Mouse (Mus musculus) hindbrain, embryonic 16.5 days (tissue): Measurements from ENCODE around the gene Ankrd55. TPM values are rescaled to one million over a fixed set of nuclear protein-coding genes. Genes with fewer than 3 reads are reported as not detected.

ENCODE experiments used
- ATAC-seq: fragments of 200-750 bp; cut with Nextera tagmentation; 2 replicates; pipeline ENCODE4 v1.8.0; 2017; ENCODE audit warnings: moderate TSS enrichment, moderate library complexity
- H3K27ac ChIP-seq: fragments of 300-500 bp; sonication (generic); 2 replicates; pipeline ENCODE4 v1.5.1; 2014; ENCODE audit warnings: low read depth, mild to moderate bottlenecking, control low read depth, low read length, moderate library complexity
- H3K27me3 ChIP-seq: fragments of 300-500 bp; sonication (generic); replicated peaks from 2 replicates; pipeline ENCODE4 v1.6.1; 2014; ENCODE audit warnings: low read length; ENCODE audit not compliant: control insufficient read depth, insufficient read depth
- H3K36me3 ChIP-seq: fragments of 300-500 bp; sonication (generic); 2 replicates; pipeline ENCODE4 v1.6.1; 2014; ENCODE audit warnings: mild to moderate bottlenecking, low read length, moderate library complexity, mixed read lengths; ENCODE audit not compliant: control insufficient read depth, insufficient read depth
- H3K4me1 ChIP-seq: fragments of 300-500 bp; sonication (generic); 2 replicates; pipeline ENCODE4 v1.6.1; 2014; ENCODE audit warnings: low read depth, low read length; ENCODE audit not compliant: control insufficient read depth, insufficient read depth
- H3K4me2 ChIP-seq: fragments of 300-500 bp; sonication (generic); 2 replicates; pipeline ENCODE4 v1.6.1; 2014; ENCODE audit warnings: mild to moderate bottlenecking, low read length, control low read depth, moderate library complexity
- H3K4me3 ChIP-seq: fragments of 300-500 bp; sonication (generic); 2 replicates; pipeline ENCODE4 v1.5.1; 2014; ENCODE audit warnings: mild to moderate bottlenecking, low read length, control low read depth, moderate library complexity
- H3K9ac ChIP-seq: fragments of 300-500 bp; sonication (generic); 2 replicates; pipeline ENCODE4 v1.6.1; 2014; ENCODE audit warnings: low read depth, mild to moderate bottlenecking, control low read depth, low read length, moderate library complexity
- H3K9me3 ChIP-seq: fragments of 300-500 bp; sonication (generic); 2 replicates; pipeline ENCODE4 v1.6.1; 2014; ENCODE audit warnings: mild to moderate bottlenecking, low read length, moderate library complexity; ENCODE audit not compliant: control insufficient read depth
- WGBS: fragments of 180-500 bp; shearing (Covaris S2); extraction: QIAGEN DNeasy Blood & Tissue Kit; methylation state at CpG from one replicate; pipeline ENCODE4 v1.1.7; 2014; 5-methylcytosine and 5-hydroxymethylcytosine counted together
- polyA plus RNA-seq: library from polyadenylated mRNA; unstranded; fragments of >200 nt; fragmentation: Nextera tagmentation; extraction: Ambion mirVana; gene quantifications from 2 replicates; pipeline ENCODE4 v1.2.1, GENCODE M21; 2015

The Ankrd55 gene
- polyA plus RNA-seq: 9.9 and 12.6 TPM in 2 replicates

DNA sequence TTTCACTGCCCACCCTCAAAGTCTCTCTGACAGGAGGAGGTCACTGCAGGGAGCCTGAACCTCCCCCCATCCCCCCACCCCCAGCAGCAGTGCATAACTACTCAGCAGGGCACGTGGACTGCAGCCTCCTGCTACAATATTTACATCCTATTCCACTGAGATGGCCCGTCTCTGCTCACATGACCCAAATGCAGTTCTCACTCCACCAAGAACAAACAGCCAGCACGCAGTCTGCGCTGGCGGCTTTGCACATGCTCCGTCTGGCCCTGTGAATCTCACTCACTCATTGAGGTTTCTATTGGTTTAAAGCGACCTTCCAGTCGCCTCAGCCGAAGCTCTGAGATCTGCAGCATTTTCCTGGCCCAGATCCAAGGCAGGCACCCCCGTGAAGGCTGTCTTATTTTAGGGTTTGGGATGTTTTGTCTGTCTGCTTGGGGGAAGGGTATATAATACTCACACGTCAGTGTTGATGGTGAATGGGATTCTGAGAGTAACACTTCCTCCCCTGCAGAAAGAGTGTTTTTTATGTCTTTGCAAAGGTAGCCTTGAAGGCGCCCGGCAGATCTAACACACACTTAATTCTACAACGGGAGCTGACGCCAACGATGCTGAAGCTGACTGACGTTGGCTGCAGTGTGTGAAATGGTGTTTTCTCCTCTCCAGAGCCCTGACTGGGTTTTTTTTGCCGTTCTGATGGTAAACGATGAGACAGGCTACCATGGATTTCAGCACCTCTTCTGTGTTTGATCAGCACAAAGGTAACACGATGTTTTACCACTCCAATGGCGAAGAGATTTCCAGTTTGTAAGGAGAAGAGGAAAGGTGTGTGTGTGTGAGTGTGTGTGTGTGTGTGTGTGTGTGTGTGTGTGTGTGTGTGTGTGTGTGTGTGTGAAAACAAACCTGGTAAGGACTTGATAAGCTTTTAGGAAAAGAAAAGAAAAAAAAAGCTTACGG lies at the start of gene Ankrd55:
Ankrd55 (plus strand) TSS at position 227 of the 954 bp plus-strand sequence.
- peak within 1 kb of the TSS; percentile 58 for H3K9ac ChIP-seq
- peak; percentile 95 for ATAC-seq
- peak within 1 kb of the TSS; percentile 42 for H3K4me3 ChIP-seq
- peak within 1 kb of the TSS; percentile 58 for H3K4me2 ChIP-seq
- H3K36me3 ChIP-seq: no peaks in the 10 kb centered on the region
- H3K9me3 ChIP-seq: peaks cover 2% of the 10 kb centered on the region; the same call in 1 of the 2 replicates
- H3K4me1 ChIP-seq: peaks cover 11% of the 10 kb centered on the region
- WGBS: 17% methylated on average over 22 of the region's 22 CpGs
- peak within 1 kb of the TSS; percentile 80 for H3K27ac ChIP-seq
- H3K27me3 ChIP-seq: no peaks in the 10 kb centered on the region

DNA sequence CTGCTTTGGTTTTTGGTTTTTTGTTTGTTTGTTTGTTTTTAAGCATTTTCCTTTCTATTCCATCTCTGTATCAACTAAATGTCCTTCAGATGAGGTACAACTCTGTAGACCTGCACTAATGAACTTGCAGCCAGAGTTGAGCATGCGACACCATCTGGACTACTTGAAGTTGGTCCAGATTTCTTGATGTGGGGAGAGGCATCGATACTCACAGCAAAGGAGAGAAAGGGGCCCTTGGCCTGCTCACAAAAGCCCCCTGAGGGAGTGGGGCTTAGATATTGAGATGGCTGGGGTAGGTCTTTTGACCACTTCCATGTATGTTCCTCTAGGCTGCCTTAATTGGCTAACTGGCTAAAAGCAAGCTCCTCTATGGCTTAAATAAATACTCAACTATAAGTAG lies 49.0 kb upstream of the Ankrd55 start:
- no peaks in the 10 kb centered on the region for H3K36me3 ChIP-seq
- no peaks in the 10 kb centered on the region for H3K9me3 ChIP-seq
- no peaks in the 10 kb centered on the region; the same call in 1 of the 2 replicates for H3K27me3 ChIP-seq
- WGBS: 68% methylated on average over 2 of the region's 2 CpGs
- no peak overlapping the region for H3K9ac ChIP-seq
- H3K4me2 ChIP-seq: no peak overlapping the region
- no peak overlapping the region for H3K4me3 ChIP-seq
- no peaks in the 10 kb centered on the region for H3K4me1 ChIP-seq
- no peak overlapping the region for H3K27ac ChIP-seq
- no peak for ATAC-seq

DNA sequence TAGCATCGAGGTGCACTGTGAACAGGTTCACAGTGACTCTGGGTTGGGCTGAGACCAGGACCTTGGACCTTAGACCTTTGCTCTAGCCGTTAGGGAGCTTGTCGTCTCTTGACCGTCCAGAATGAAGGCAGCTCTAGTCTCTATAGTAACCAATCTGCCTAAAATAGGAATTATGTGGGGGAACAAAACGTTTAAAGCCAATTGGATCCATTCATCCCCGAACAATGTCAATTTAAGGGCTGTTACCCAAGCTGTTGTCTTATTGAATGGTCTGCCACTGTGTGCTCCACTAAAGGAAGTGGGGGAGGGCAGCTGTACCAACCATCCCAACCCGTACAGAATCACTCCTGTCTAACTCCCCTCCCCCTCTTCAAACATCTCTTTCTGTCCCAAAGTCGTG lies 46.8 kb upstream of the Ankrd55 start:
- no peak overlapping the region for H3K4me2 ChIP-seq
- no peaks in the 10 kb centered on the region for H3K4me1 ChIP-seq
- no peaks in the 10 kb centered on the region for H3K9me3 ChIP-seq
- 13% methylated on average over 8 of the region's 8 CpGs for WGBS
- no peak overlapping the region for H3K9ac ChIP-seq
- no peak overlapping the region for H3K4me3 ChIP-seq
- ATAC-seq: no peak
- H3K27me3 ChIP-seq: no peaks in the 10 kb centered on the region; the same call in 1 of the 2 replicates
- H3K36me3 ChIP-seq: no peaks in the 10 kb centered on the region
- H3K27ac ChIP-seq: no peak overlapping the region

DNA sequence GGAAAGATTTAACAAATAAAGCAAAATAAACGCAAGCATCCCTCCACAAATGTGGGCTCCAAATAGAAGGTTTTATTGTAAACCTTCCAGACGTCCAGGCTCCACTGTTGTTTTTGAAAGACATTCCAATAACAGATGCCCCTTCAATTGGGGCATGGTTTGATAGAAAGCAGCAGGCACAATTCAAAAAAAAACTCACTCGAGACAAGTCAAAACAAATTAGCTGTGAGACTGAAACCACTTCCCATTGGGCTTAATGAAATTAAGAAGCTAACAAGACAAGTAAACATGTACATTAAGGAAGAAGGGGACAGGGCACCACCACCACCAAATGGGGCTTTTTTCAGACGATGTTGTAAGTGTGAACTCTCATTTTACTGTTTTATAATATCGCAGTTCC lies 43.1 kb upstream of the Ankrd55 start:
- 75% methylated on average over 5 of the region's 5 CpGs for WGBS

DNA sequence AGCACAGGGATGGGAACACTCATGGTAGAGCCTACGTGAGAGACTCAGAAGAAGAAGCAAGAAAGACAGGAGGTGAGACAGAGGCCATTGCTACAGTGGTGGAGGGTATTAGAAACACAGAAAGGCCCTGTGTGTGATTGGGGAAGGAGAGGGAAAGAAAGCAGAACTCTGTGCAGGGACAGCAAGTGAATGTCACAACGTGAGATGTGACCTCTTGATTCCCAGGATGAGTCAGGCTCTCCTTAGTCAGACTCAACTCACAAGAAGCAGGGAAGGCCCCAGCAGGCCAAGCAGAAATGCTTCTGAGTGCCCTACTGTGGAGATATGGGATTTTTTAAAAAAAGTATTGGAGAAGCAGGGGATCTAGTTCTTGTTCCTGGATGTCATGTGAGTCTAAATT lies 36.8 kb upstream of the Ankrd55 start:
- no peak overlapping the region for H3K9ac ChIP-seq
- H3K4me3 ChIP-seq: no peak overlapping the region
- ATAC-seq: no peak
- no peaks in the 10 kb centered on the region for H3K4me1 ChIP-seq
- H3K27ac ChIP-seq: no peak overlapping the region
- WGBS: 77% methylated on average over 2 of the region's 2 CpGs
- H3K36me3 ChIP-seq: no peaks in the 10 kb centered on the region
- no peak overlapping the region for H3K4me2 ChIP-seq
- H3K27me3 ChIP-seq: no peaks in the 10 kb centered on the region
- H3K9me3 ChIP-seq: no peaks in the 10 kb centered on the region; the same call in 1 of the 2 replicates

More for the DNA sequence above, 43.1 kb upstream of the Ankrd55 start:
- Histone ChIP-seq H3K9me3 (no peaks in the 10 kb centered on the region; the same call in 1 of the 2 replicates), H3K27ac (no peak overlapping the region), H3K4me1 (no peaks in the 10 kb centered on the region), H3K4me2 (no peak overlapping the region), H3K36me3 (no peaks in the 10 kb centered on the region), H3K9ac (no peak overlapping the region), H3K4me3 (no peak overlapping the region), H3K27me3 (no peaks in the 10 kb centered on the region)
- ATAC-seq: no peak

DNA sequence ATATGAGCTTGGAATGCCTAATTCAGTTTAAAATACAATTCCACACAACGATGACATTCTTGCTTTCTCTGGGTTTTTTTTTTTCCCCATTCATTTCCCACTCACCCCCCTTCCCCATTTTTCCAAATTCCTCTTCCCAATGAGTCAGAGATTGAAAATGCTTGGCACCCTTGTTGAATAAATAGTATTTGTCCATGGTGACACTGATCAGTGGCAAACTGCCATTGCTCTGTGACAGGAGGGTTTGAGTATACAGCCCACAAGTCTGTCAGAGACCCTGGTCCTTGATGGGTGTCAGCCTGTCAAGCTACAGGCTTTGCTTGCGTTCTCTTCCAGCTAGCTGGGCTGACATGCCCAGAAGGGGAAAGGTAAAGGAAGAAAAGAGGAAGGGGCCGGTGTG lies 36.2 kb upstream of the Ankrd55 start:
- Histone ChIP-seq H3K4me3 (no peak overlapping the region), H3K9ac (no peak overlapping the region), H3K9me3 (no peaks in the 10 kb centered on the region; the same call in 1 of the 2 replicates), H3K4me1 (no peaks in the 10 kb centered on the region), H3K4me2 (no peak overlapping the region), H3K27me3 (no peaks in the 10 kb centered on the region), H3K36me3 (no peaks in the 10 kb centered on the region), H3K27ac (no peak overlapping the region)
- 84% methylated on average over 3 of the region's 3 CpGs for WGBS
- ATAC-seq: no peak

DNA sequence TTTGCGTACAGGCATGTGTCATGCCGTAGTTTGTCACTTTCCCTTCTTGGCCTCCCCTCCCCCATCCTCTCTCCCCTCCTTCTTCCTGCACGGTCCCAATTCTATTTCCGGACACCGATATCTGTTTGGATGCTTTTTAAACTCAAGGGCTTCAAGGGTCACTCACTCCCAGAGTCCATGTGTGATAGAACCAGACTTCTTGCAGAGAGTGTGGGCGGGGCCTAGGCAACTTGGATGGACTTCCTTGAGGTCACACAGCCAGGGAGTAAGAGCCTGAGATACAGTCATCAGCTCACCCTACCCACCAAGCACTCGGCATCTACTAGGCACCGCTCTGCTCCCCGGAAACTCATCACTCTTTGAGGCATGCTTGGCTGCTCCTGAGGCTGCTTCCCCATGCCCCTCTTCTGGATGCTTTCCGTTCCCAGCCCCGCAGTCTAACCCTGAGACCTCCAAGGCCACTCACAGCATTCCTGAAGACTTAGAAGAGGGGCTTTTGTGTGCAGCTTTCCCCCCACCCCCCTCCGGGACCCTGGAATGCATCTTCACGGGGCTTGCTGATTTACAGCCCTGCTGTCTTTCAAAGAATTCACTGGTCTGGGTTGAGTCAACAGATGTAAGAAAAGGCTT lies 35.1 kb upstream of the Ankrd55 start:
- ATAC-seq: no peak
- Histone ChIP-seq H3K9ac (no peak overlapping the region), H3K4me2 (no peak overlapping the region), H3K4me1 (no peaks in the 10 kb centered on the region), H3K4me3 (no peak overlapping the region), H3K9me3 (no peaks in the 10 kb centered on the region; the same call in 1 of the 2 replicates), H3K27me3 (no peaks in the 10 kb centered on the region), H3K27ac (no peak overlapping the region), H3K36me3 (no peaks in the 10 kb centered on the region)
- 42% methylated on average over 13 of the region's 13 CpGs for WGBS

DNA sequence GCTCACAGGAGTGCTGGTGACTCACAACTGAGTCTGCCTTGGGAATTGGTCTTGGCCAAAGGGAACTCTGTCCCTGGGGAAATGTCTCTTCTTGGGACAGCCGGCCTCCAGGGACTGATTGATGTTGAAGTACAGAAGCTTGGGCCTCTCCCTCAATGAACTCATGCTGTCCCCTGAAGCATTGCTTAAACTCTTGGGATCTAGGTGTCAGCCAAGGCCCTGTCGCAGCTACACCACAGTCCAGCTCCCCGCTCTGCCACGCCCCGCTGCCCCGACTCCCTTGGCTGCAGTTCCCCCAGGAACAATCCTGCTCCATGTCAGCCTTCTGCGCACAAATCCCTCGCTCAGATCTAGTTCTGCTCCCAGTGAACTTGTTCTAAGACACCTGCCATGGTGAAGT lies 34.1 kb upstream of the Ankrd55 start:
- no peak overlapping the region for H3K4me3 ChIP-seq
- no peaks in the 10 kb centered on the region for H3K4me1 ChIP-seq
- ATAC-seq: no peak
- no peaks in the 10 kb centered on the region; the same call in 1 of the 2 replicates for H3K9me3 ChIP-seq
- no peak overlapping the region for H3K27ac ChIP-seq
- H3K27me3 ChIP-seq: no peaks in the 10 kb centered on the region
- 84% methylated on average over 8 of the region's 8 CpGs for WGBS
- no peak overlapping the region for H3K4me2 ChIP-seq
- H3K9ac ChIP-seq: no peak overlapping the region
- no peaks in the 10 kb centered on the region for H3K36me3 ChIP-seq

DNA sequence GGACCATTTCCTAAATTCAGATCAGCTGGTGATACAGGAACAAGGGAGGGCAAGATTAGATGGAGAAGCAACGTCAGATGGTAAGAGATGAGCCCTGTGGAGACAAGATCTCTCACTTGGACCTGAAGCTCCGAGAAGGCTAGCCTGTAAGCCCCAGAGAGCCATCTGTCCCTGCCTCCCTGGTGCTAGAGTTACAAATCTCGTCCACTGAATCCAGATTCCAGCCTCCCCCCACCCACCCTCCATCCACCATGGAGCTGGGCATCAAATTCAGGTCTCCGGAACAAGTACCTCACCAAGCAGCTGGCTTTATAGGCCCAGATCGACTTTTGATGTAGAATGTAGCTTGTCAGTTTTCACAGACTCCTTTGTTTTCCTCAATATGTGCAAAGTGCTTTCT lies 32.4 kb upstream of the Ankrd55 start:
- Histone ChIP-seq H3K27me3 (no peaks in the 10 kb centered on the region), H3K9ac (no peak overlapping the region), H3K4me2 (no peak overlapping the region), H3K36me3 (no peaks in the 10 kb centered on the region), H3K4me1 (no peaks in the 10 kb centered on the region), H3K4me3 (no peak overlapping the region), H3K27ac (no peak overlapping the region), H3K9me3 (no peaks in the 10 kb centered on the region)
- 64% methylated on average over 5 of the region's 5 CpGs for WGBS
- ATAC-seq: no peak
